Mouse (Mus musculus) gastrocnemius, adult 18-20 months (tissue): ENCODE measurements around the gene Rora. TPM values are rescaled to one million over a fixed set of nuclear protein-coding genes. Genes with fewer than 3 reads are reported as not detected.

Experiments used
- DNase-seq: peaks from one replicate; pipeline ENCODE4 v3.0.0; 2021; ENCODE audit warnings: low spot score
- total RNA-seq, 2 experiments: library from RNA; stranded (reverse); gene quantifications; 2 replicates each; pipeline ENCODE4 v1.2.3; 2021

The Rora gene
- total RNA-seq, 2 experiments from 2014 or later: 73.5 to 85.0 TPM

GRCm38 (mm10) chr9:69384475-69384874 lies 730.9 kb downstream of the Rora start:
- DNase-seq: no peak

GRCm38 (mm10) chr9:69384905-69385304 lies 731.3 kb downstream of the Rora start:
- DNase-seq: no peak

- no peak for DNase-seq
Measured at GRCm38 (mm10) chr9:69387296-69387695, 733.7 kb downstream of the Rora start.

- DNase-seq: no peak
Measured at GRCm38 (mm10) chr9:69390631-69391030, 737.0 kb downstream of the Rora start.

GRCm38 (mm10) chr9:69394234-69394633 lies 740.6 kb downstream of the Rora start:
- no peak for DNase-seq

- DNase-seq: no peak
Measured at GRCm38 (mm10) chr9:69397432-69397759, 743.8 kb downstream of the Rora start.

- peak; percentile 69 for DNase-seq
Measured at GRCm38 (mm10) chr9:69397760-69398452, 744.3 kb downstream of the Rora start, which contains the start of gene Ice2. Ice2 (plus strand) TSS chr9:69397906.

GRCm38 (mm10) chr9:69398453-69398850 lies 744.9 kb downstream of the Rora start:
- no peak for DNase-seq

GRCm38 (mm10) chr9:69404671-69405070 lies 751.1 kb downstream of the Rora start:
- no peak for DNase-seq

- no peak for DNase-seq
Measured at GRCm38 (mm10) chr9:69419476-69419875, 765.9 kb downstream of the Rora start.

- DNase-seq: no peak
Measured at GRCm38 (mm10) chr9:69430531-69430930, 776.9 kb downstream of the Rora start.

GRCm38 (mm10) chr9:69431863-69432555 lies 778.4 kb downstream of the Rora start:
- no peak for DNase-seq

GRCm38 (mm10) chr9:69435194-69435593 lies 781.6 kb downstream of the Rora start:
- no peak for DNase-seq

- no peak for DNase-seq
Measured at GRCm38 (mm10) chr9:69435662-69436061, 782.1 kb downstream of the Rora start.
